Comparison of ENCODE assay signal across 23 mouse cellular contexts in the genomic region with DNA sequence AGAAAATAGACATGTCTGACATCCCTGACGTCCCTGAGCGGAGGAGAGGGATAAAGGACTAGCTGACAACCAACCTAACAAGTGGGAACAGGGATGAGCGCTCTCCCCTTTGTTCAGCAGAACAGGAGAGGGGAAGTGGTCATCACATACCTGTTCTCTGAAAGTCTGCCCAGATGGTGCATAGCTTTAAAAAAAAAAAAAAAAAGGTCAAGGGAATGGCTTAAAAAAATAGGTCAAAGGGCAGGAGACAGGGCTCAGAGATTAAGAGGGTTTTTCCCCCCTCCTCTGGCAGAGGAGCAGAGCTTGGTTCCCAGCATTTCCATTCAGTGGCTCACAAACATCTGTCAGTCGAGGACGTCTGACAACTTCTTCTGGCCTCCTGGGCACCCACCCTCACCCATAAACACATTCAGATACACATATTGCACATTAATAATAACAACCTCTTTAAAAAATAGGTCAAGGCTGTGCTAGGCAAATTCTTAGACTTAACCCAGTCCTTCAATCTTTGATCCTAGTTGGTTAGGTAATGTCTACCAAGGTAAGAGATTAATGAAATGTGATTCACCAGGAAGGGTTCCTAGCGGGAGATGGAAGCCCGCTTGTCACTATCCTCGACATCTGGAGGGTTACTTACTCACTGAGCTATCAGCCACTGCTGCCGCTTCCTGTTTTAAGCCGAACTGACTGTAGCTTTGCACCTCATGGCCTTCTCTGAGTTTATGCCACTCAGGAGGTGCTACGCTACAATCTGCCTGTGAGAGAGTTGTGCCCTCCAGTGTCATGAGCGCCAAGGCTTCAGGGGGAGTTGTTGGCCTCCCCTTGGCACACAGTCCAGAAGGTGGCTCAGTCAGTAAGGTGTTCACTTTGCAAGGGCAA. TPM values are rescaled to one million over a fixed set of nuclear protein-coding genes. Genes with fewer than 3 reads are reported as not detected.
"Had no signal": no experiment of that assay in that cellular context is flagged by ENCODE, and none has a peak within 500 bp of the region (broad histone marks: within the 10 kb centered on the region; RNA-seq: fewer than 3 reads in every experiment).

No protein-coding gene starts in this region.

- H3K9ac ChIP-seq: limb, embryonic 13.5 days; liver, embryonic 12.5 days; liver, embryonic 15.5 days; lung, embryonic 15.5 days; midbrain, embryonic 13.5 days; neural tube, embryonic 13.5 days; stomach, embryonic 15.5 days had no signal

- H3K27me3 ChIP-seq: liver, embryonic 15.5 days; lung, embryonic 15.5 days; neural tube, embryonic 13.5 days; stomach, embryonic 15.5 days had no signal

- DNase-seq: kidney, postnatal 14 days; layer of hippocampus, adult 9-11 months; liver; lung, adult 18-20 months; lung, postnatal 10 days; lung, postnatal 36 days; spleen, adult 18-20 months; thymus, postnatal 25 days had no signal

- H3K4me2 ChIP-seq: limb, embryonic 13.5 days; liver, embryonic 12.5 days; liver, embryonic 15.5 days; lung, embryonic 15.5 days; midbrain, embryonic 13.5 days; neural tube, embryonic 13.5 days; stomach, embryonic 15.5 days had no signal

- H3K36me3 ChIP-seq: limb, embryonic 10.5 days; limb, embryonic 13.5 days; liver, embryonic 12.5 days; liver, embryonic 15.5 days; lung, embryonic 15.5 days; midbrain, embryonic 10.5 days; stomach, embryonic 15.5 days had no signal

- H3K27ac ChIP-seq: layer of hippocampus, adult 2 months; limb, embryonic 10.5 days; limb, embryonic 13.5 days; liver, embryonic 12.5 days; liver, embryonic 15.5 days; lung, embryonic 15.5 days; midbrain, embryonic 10.5 days; midbrain, embryonic 13.5 days; neural tube, embryonic 13.5 days; stomach, embryonic 15.5 days had no signal

- H3K4me1 ChIP-seq: limb, embryonic 10.5 days; limb, embryonic 13.5 days; liver, embryonic 12.5 days; liver, embryonic 15.5 days; lung, embryonic 15.5 days; megakaryocyte, embryonic 14.5 days; midbrain, embryonic 10.5 days; stomach, embryonic 15.5 days had no signal

- H3K4me3 ChIP-seq: layer of hippocampus, adult 2 months; limb, embryonic 10.5 days; limb, embryonic 13.5 days; liver, embryonic 12.5 days; liver, embryonic 15.5 days; lung, embryonic 15.5 days; megakaryocyte, embryonic 14.5 days; midbrain, embryonic 10.5 days; midbrain, embryonic 13.5 days; myocyte; neural tube, embryonic 13.5 days; stomach, embryonic 15.5 days had no signal

- H3K9me3 ChIP-seq: limb, embryonic 10.5 days; limb, embryonic 13.5 days; liver, embryonic 12.5 days; liver, embryonic 15.5 days; lung, embryonic 15.5 days; midbrain, embryonic 10.5 days; midbrain, embryonic 13.5 days; neural tube, embryonic 13.5 days; stomach, embryonic 15.5 days had no signal

RNA-seq across cellular contexts. Expression of gene Trim67, which starts 11.2 kb away (rescaled TPM):
- total RNA-seq: monocyte, adult 5-6 weeks; neutrophil, adult 5-6 weeks had no signal
- polyA plus RNA-seq: limb, embryonic 10.5 days; thymus, postnatal 0 days had no signal

RNA-seq across cellular contexts. Expression of gene Fam89a, which starts 52.4 kb away (rescaled TPM):
- total RNA-seq: neutrophil, adult 5-6 weeks had no signal
